Mouse (Mus musculus): ENCODE results near the gene Gm12887.

Gm12887 gene

GRCm38 (mm10) chr4:121622003-121622402, at the start of gene Gm12887:
TSS of gene Gm12887 (minus strand) at chr4:121622103.
- DNase-seq = no peak

- no peak for DNase-seq
These were observed 35.1 kb upstream of the Gm12887 start for GRCm38 (mm10) chr4:121657040-121657439.
